Mouse (Mus musculus) heart, adult 2 months (tissue): ENCODE data around the gene Carm1.

Experiments
- EP300 ChIP-seq: fragments of 200-500 bp; IDR thresholded peaks from 2 replicates; pipeline ENCODE4 v1.6.1; 2011; ENCODE audit warnings: low read depth, low read length, control low read depth; ENCODE audit not compliant: insufficient read depth
- POLR2A ChIP-seq: fragments of 200-500 bp; IDR thresholded peaks from 2 replicates; pipeline ENCODE4 v1.6.1; 2011; ENCODE audit warnings: mild to moderate bottlenecking, low read depth, low read length, control low read depth; ENCODE audit not compliant: insufficient read depth

DNA sequence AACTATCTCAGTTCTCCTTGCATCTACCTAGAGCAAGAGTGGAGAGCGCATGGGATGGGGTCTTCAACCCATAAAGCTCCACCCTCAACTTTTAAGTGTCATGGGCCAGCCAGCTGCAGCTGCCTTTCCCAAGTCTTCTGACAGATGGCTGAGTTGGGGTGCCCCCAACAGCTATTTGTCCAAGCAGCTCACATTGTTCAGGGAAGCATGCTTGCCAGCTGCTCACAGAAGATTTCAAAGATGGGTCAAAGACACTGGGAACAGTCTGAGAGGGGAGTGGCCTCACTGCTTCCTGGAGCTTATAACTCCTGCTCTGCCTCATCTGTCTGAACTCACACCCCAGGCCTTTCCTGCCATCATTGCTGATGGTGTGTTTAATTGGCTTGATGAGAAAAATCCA is 29.6 kb downstream of the Carm1 start:
- TF ChIP-seq EP300 (no peak), POLR2A (no peak)
